In the genomic region with DNA sequence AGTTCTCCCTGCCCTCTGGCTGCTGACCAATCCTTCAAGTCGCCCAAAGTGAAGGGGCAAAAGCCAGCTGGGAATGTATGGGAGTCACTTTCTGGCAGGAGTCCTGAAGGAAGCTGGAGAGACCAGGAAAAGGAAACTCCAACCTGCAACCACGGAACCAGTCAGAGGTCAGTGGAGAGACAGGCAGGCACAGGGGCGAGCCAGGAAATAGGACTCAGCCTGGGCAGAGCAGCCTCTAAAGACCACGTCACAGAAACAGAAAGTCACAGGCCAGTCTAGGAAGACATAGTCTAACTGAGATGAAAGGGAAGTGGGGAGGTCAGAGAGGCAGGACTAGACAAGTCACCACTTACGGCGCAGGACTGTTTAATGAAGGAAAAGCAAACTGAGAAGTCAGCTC, we compare ENCODE assay signal across 19 mouse cellular contexts. TPM values are rescaled to one million over a fixed set of nuclear protein-coding genes. Genes with fewer than 3 reads are reported as not detected.
A peak's percentile ranks its signal among the peaks of the same experiment; 100 is the strongest.
DNase-seq lines count a peak whose midpoint lies in the region; ATAC-seq and TF ChIP-seq lines count a peak whose summit lies in the region.
"Had no signal": no experiment of that assay in that cellular context is flagged by ENCODE, and none has a peak within 500 bp of the region (broad histone marks: within the 10 kb centered on the region; RNA-seq: fewer than 3 reads in every experiment).

No protein-coding gene starts in this region.

- H3K4me1 ChIP-seq in kidney, embryonic 16.5 days (ENCODE audit: insufficient read depth, low read length), result peaks cover 31% of the 10 kb centered on the region
- H3K4me1 ChIP-seq in brown adipose tissue, adult 24 weeks (ENCODE audit: control insufficient read depth, insufficient read depth, insufficient read length, low read length), result peaks cover 5% of the 10 kb centered on the region
- H3K4me1 ChIP-seq in forebrain, postnatal 0 days (ENCODE audit: insufficient read depth), result no peaks in the 10 kb centered on the region

- no peak overlapping the region; the same call in 1 of the 2 replicates for H3K9ac ChIP-seq in kidney, embryonic 16.5 days (replicated peaks; ENCODE audit: low read length)
- no peak overlapping the region for H3K9ac ChIP-seq in forebrain, postnatal 0 days
- H3K9ac ChIP-seq: forebrain, embryonic 13.5 days; hindbrain, embryonic 13.5 days; midbrain, embryonic 15.5 days had no signal

- no peak overlapping the region for H3K4me3 ChIP-seq in kidney, embryonic 16.5 days (ENCODE audit: low read length)
- H3K4me3 ChIP-seq in brown adipose tissue, adult 24 weeks (ENCODE audit: insufficient read depth, low read depth, low read length), result no peak overlapping the region
- no peak overlapping the region for H3K4me3 ChIP-seq in forebrain, postnatal 0 days (ENCODE audit: low read depth, low read length)
- H3K4me3 ChIP-seq: forebrain, embryonic 13.5 days; hindbrain, embryonic 13.5 days; layer of hippocampus, adult 2 months; midbrain, embryonic 15.5 days had no signal

- H3K4me2 ChIP-seq in kidney, embryonic 16.5 days (replicated peaks; ENCODE audit: low read depth, low read length), result no peak overlapping the region
- no peak overlapping the region for H3K4me2 ChIP-seq in forebrain, postnatal 0 days (ENCODE audit: low read depth)
- H3K4me2 ChIP-seq: forebrain, embryonic 13.5 days; hindbrain, embryonic 13.5 days; midbrain, embryonic 15.5 days had no signal

- peak; percentile 29 for DNase-seq in kidney, adult 11 months
- DNase-seq in 3134 (ENCODE audit: extremely low read depth, insufficient read length, low spot score), result peak; percentile 82
- DNase-seq in kidney, postnatal 36 days, result peak; percentile 47 to 60
- DNase-seq in frontal cortex, postnatal 36 days (ENCODE audit: low spot score in 2 of 2), result no peak
- DNase-seq in left cerebral cortex, postnatal 25 days (ENCODE audit: low spot score in 2 of 2), result no peak
- DNase-seq in forebrain, postnatal 0 days, result no peak
- DNase-seq: cerebellum, adult 9-11 months; liver; right cerebral cortex, postnatal 14 days had no signal

- H3K36me3 ChIP-seq in kidney, embryonic 16.5 days (ENCODE audit: insufficient read depth, low read length), result peaks cover 16% of the 10 kb centered on the region; the same call in 1 of the 2 replicates
- H3K36me3 ChIP-seq in forebrain, postnatal 0 days (ENCODE audit: insufficient read depth), result peaks cover 50% of the 10 kb centered on the region

- TF ChIP-seq CTCF in forebrain, postnatal 0 days (IDR thresholded peaks at IDR 0.05; ENCODE audit: low read depth), result no peak

- H3K27me3 ChIP-seq in kidney, embryonic 16.5 days (ENCODE audit: insufficient read depth, low read length), result no peaks in the 10 kb centered on the region
- H3K27me3 ChIP-seq in forebrain, postnatal 0 days (ENCODE audit: insufficient read depth, low read length), result no peaks in the 10 kb centered on the region
- H3K27me3 ChIP-seq: forebrain, embryonic 13.5 days; hindbrain, embryonic 13.5 days; midbrain, embryonic 15.5 days had no signal

- H3K27ac ChIP-seq in kidney, embryonic 16.5 days (ENCODE audit: low read length), result no peak overlapping the region; the same call in 1 of the 2 replicates
- H3K27ac ChIP-seq in brown adipose tissue, adult 24 weeks (replicated peaks; ENCODE audit: low read depth, low read length), result peak overlapping the region; percentile 60; the same call in 1 of the 2 replicates
- no peak overlapping the region for H3K27ac ChIP-seq in forebrain, postnatal 0 days (ENCODE audit: low read depth, low read length)
- H3K27ac ChIP-seq: forebrain, embryonic 13.5 days; hindbrain, embryonic 13.5 days; layer of hippocampus, adult 2 months; macrophage; midbrain, embryonic 15.5 days had no signal

- intact Hi-C loops in left cerebral cortex, postnatal 25 days (cut with DNase I), result no loop called here

- ATAC-seq in kidney, embryonic 16.5 days (ENCODE audit: low FRiP score, low TSS enrichment), result no peak
- no peak for ATAC-seq in forebrain, postnatal 0 days
- ATAC-seq: CD4-positive, CD25-positive, alpha-beta regulatory T cell, adult 4 months; forebrain, embryonic 13.5 days; midbrain, embryonic 15.5 days had no signal

- WGBS in kidney, embryonic 16.5 days, result 59% methylated on average over 6 of the region's 6 CpGs
- 78% methylated on average over 6 of the region's 6 CpGs for WGBS in forebrain, postnatal 0 days

- no peaks in the 10 kb centered on the region for H3K9me3 ChIP-seq in kidney, embryonic 16.5 days (ENCODE audit: low read length)
- H3K9me3 ChIP-seq in forebrain, postnatal 0 days (ENCODE audit: low read length), result no peaks in the 10 kb centered on the region
- H3K9me3 ChIP-seq: forebrain, embryonic 13.5 days; hindbrain, embryonic 13.5 days; midbrain, embryonic 15.5 days had no signal

RNA-seq across cellular contexts. Expression of gene Gm14137, which starts 1.3 kb away (rescaled TPM):
- polyA plus RNA-seq in kidney, embryonic 16.5 days (2015; fragmentation: Nextera tagmentation; extraction: Ambion mirVana), result 0.56 and 0.85 TPM in 2 replicates
- polyA plus RNA-seq in brown adipose tissue, adult 24 weeks (2012; ENCODE audit: insufficient read depth, insufficient read length, missing spikeins), result not detected in 2 replicates
- total RNA-seq in left cerebral cortex, postnatal 25 days (2021), result not detected
- 0.08 TPM in 1 of 2 replicates, not detected in the other for total RNA-seq in forebrain, postnatal 0 days (2014; rRNA removed)
- 0.09 and 0.28 TPM in 2 replicates for polyA plus RNA-seq in forebrain, postnatal 0 days (2015; fragmentation: Nextera tagmentation; extraction: Ambion mirVana)
- total RNA-seq: granulocyte monocyte progenitor cell, adult 5-6 weeks; layer of hippocampus, adult 2 months had no signal
- polyA plus RNA-seq: macrophage had no signal

RNA-seq across cellular contexts. Expression of gene Gchfr, which starts 8.0 kb away (rescaled TPM):
- 34.5 and 38.8 TPM in 2 replicates for polyA plus RNA-seq in kidney, embryonic 16.5 days (2015; fragmentation: Nextera tagmentation; extraction: Ambion mirVana)
- 1.7 and 2.4 TPM in 2 replicates for polyA plus RNA-seq in brown adipose tissue, adult 24 weeks (2012; ENCODE audit: insufficient read depth, insufficient read length, missing spikeins)
- not detected for total RNA-seq in left cerebral cortex, postnatal 25 days (2021)
- total RNA-seq in forebrain, postnatal 0 days (2014; rRNA removed), result 0.38 TPM in 1 of 2 replicates, not detected in the other
- polyA plus RNA-seq in forebrain, postnatal 0 days (2015; fragmentation: Nextera tagmentation; extraction: Ambion mirVana), result 1.5 and 1.9 TPM in 2 replicates
- total RNA-seq: granulocyte monocyte progenitor cell, adult 5-6 weeks; layer of hippocampus, adult 2 months; left cerebral cortex, adult 8-10 months had no signal
- polyA plus RNA-seq: CD4-positive, CD25-positive, alpha-beta regulatory T cell, adult 4 months; macrophage had no signal

RNA-seq across cellular contexts. Expression of gene Rmdn3, which starts 18.8 kb away (rescaled TPM):
- polyA plus RNA-seq in kidney, embryonic 16.5 days (2015; fragmentation: Nextera tagmentation; extraction: Ambion mirVana), result 46.4 and 47.0 TPM in 2 replicates
- polyA plus RNA-seq in brown adipose tissue, adult 24 weeks (2012; ENCODE audit: insufficient read depth, insufficient read length, missing spikeins), result 124 and 184 TPM in 2 replicates
- total RNA-seq in left cerebral cortex, postnatal 25 days (2021), result 10 to 100 TPM; 56.5 to 62.4 TPM
- total RNA-seq in forebrain, postnatal 0 days (2014; rRNA removed), result 45.8 and 57.3 TPM in 2 replicates
- 36.4 and 39.5 TPM in 2 replicates for polyA plus RNA-seq in forebrain, postnatal 0 days (2015; fragmentation: Nextera tagmentation; extraction: Ambion mirVana)

RNA-seq across cellular contexts. Expression of gene Zfyve19, which starts 32.8 kb away (rescaled TPM):
- polyA plus RNA-seq in kidney, embryonic 16.5 days (2015; fragmentation: Nextera tagmentation; extraction: Ambion mirVana), result 64.1 and 67.2 TPM in 2 replicates
- polyA plus RNA-seq in brown adipose tissue, adult 24 weeks (2012; ENCODE audit: insufficient read depth, insufficient read length, missing spikeins), result 16.2 and 21.0 TPM in 2 replicates
- 10 to 100 TPM; 28.8 to 32.2 TPM for total RNA-seq in left cerebral cortex, postnatal 25 days (2021)
- 37.4 and 38.6 TPM in 2 replicates for total RNA-seq in forebrain, postnatal 0 days (2014; rRNA removed)
- polyA plus RNA-seq in forebrain, postnatal 0 days (2015; fragmentation: Nextera tagmentation; extraction: Ambion mirVana), result 58.3 and 62.5 TPM in 2 replicates

RNA-seq across cellular contexts. Expression of gene Dnajc17, which starts 33.0 kb away (rescaled TPM):
- polyA plus RNA-seq in kidney, embryonic 16.5 days (2015; fragmentation: Nextera tagmentation; extraction: Ambion mirVana), result 21.0 and 21.6 TPM in 2 replicates
- polyA plus RNA-seq in brown adipose tissue, adult 24 weeks (2012; ENCODE audit: insufficient read depth, insufficient read length, missing spikeins), result 7.8 and 8.8 TPM in 2 replicates
- 10 to 100 TPM; 16.4 to 18.5 TPM for total RNA-seq in left cerebral cortex, postnatal 25 days (2021)
- 30.6 and 41.9 TPM in 2 replicates for total RNA-seq in forebrain, postnatal 0 days (2014; rRNA removed)
- 25.2 and 27.0 TPM in 2 replicates for polyA plus RNA-seq in forebrain, postnatal 0 days (2015; fragmentation: Nextera tagmentation; extraction: Ambion mirVana)

Comparison
In these comparisons a context has a peak if more than half of its experiments do, and no peak if none do; other contexts are left out.
1. DNase-seq: peak in kidney, adult 11 months (single experiment), 3134 (single experiment) and kidney, postnatal 36 days (2 of 2); none in frontal cortex, postnatal 36 days (0 of 2), left cerebral cortex, postnatal 25 days (0 of 2) and forebrain, postnatal 0 days (single experiment).
2. RNA of gene Gchfr, which starts 8.0 kb away (polyA plus RNA-seq): 34.5 to 38.8 TPM in kidney, embryonic 16.5 days; 1.5 to 1.9 TPM in forebrain, postnatal 0 days and 1.7 to 2.4 TPM in brown adipose tissue, adult 24 weeks; every median in the first group is over 10 times any median in the second.